Mouse (Mus musculus) forebrain, embryonic 14.5 days (tissue): ENCODE measurements around the gene Bmp6. TPM values are rescaled to one million over a fixed set of nuclear protein-coding genes. Genes with fewer than 3 reads are reported as not detected.
A peak's percentile ranks its signal among the peaks of the same experiment; 100 is the strongest.

Source experiments
- ATAC-seq: fragments of 200-750 bp; cut with Nextera tagmentation; 2 replicates; pipeline ENCODE4 v1.8.0; 2017; ENCODE audit warnings: mild to moderate bottlenecking, moderate library complexity
- DNase-seq: peaks from one replicate; pipeline ENCODE4 v3.0.0-alpha.2; 2015; ENCODE audit warnings: low spot score
- H3K27ac ChIP-seq: fragments of 300-500 bp; sonication (generic); 2 replicates; pipeline ENCODE4 v1.5.1; 2014; ENCODE audit warnings: low read depth, mild to moderate bottlenecking, control low read depth, low read length, moderate library complexity
- H3K27me3 ChIP-seq: fragments of 300-500 bp; sonication (generic); replicated peaks from 2 replicates; pipeline ENCODE4 v1.6.1; 2014; ENCODE audit warnings: low read length, control low read depth, mixed read lengths; ENCODE audit not compliant: control insufficient read depth, insufficient read depth
- H3K36me3 ChIP-seq: fragments of 300-500 bp; sonication (generic); 2 replicates; pipeline ENCODE4 v1.6.1; 2014; ENCODE audit warnings: low read length, control low read depth; ENCODE audit not compliant: control insufficient read depth, insufficient read depth
- H3K4me1 ChIP-seq: fragments of 300-500 bp; sonication (generic); 2 replicates; pipeline ENCODE4 v1.6.1; 2014; ENCODE audit warnings: antibody characterized with exemption, low read length, control low read depth; ENCODE audit not compliant: control insufficient read depth, insufficient read depth
- H3K4me2 ChIP-seq: fragments of 300-500 bp; sonication (generic); 2 replicates; pipeline ENCODE4 v1.6.1; 2014; ENCODE audit warnings: mild to moderate bottlenecking, control low read depth, low read length
- H3K4me3 ChIP-seq: fragments of 300-500 bp; sonication (generic); 2 replicates; pipeline ENCODE4 v1.5.1; 2014; ENCODE audit warnings: low read depth, low read length, control low read depth
- H3K9ac ChIP-seq: fragments of 300-500 bp; sonication (generic); 2 replicates; pipeline ENCODE4 v1.6.1; 2014; ENCODE audit warnings: mild to moderate bottlenecking, low read length, control low read depth, moderate library complexity
- H3K9me3 ChIP-seq: fragments of 300-500 bp; sonication (generic); replicated peaks from 2 replicates; pipeline ENCODE4 v1.6.1; 2016; ENCODE audit warnings: low read length, control low read depth, mixed read lengths; ENCODE audit not compliant: control insufficient read depth
- WGBS: fragments of 180-500 bp; shearing (Covaris S2); extraction: QIAGEN DNeasy Blood & Tissue Kit; methylation state at CpG from one replicate; pipeline ENCODE4 v1.1.7; 2014; 5-methylcytosine and 5-hydroxymethylcytosine counted together
- polyA plus RNA-seq: library from polyadenylated mRNA; unstranded; fragments of >200 nt; fragmentation: Nextera tagmentation; extraction: Ambion mirVana; gene quantifications from 2 replicates; pipeline ENCODE4 v1.2.1, GENCODE M21; 2014

Gene Bmp6
- polyA plus RNA-seq, 1 experiment from 2014 or later = 2.6 TPM

DNA sequence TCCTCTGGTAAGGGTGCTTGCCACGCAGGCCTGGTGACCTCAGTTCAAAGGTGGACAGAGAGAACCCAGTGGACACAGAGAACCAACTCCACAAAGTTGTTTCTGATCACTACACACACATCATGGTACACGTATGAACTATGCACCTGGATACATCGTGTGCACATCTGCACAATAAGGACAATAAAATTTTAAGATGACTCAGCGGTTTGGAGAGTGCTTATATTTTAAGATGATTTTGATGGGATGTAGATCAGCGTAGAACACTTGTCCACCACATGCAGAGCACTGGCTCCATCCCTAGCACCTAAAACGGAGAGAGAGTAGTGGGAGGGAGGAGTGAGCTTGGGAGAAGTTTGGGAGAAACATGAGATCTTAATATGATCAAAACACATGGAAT lies 128.6 kb downstream of the Bmp6 start:
- no peak overlapping the region for H3K4me3 ChIP-seq
- H3K27ac ChIP-seq = no peak overlapping the region
- WGBS = 87% methylated on average over 6 of the region's 6 CpGs
- H3K27me3 ChIP-seq = no peaks in the 10 kb centered on the region
- H3K9ac ChIP-seq = no peak overlapping the region
- ATAC-seq (no peak), DNase-seq (no peak)
- no peak overlapping the region for H3K4me2 ChIP-seq
- no peaks in the 10 kb centered on the region for H3K36me3 ChIP-seq
- H3K4me1 ChIP-seq = no peaks in the 10 kb centered on the region
- no peaks in the 10 kb centered on the region for H3K9me3 ChIP-seq

DNA sequence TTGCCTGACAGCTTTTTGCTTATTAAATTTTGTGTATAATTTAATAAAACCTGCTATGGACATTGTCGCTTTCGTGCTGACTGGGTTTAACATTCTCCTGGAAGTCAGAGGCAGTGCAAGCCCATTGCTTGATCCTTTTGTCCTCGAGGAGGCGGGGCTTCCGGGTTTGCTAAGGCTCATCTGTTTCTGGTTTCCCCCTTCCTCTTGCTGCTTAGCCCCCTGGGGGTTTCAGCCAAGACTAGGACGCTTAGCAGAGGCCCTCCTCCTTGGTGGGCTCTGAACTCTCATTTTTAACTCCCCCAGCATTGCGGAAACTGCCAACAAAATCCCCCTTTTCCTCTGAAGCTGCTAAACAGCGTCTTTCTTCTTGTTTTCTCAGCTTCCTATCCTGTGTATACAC lies 132.0 kb downstream of the Bmp6 start:
- H3K27ac ChIP-seq = no peak overlapping the region
- ATAC-seq = no peak
- H3K4me3 ChIP-seq = no peak overlapping the region
- no peaks in the 10 kb centered on the region for H3K27me3 ChIP-seq
- peak; percentile 29 for DNase-seq
- H3K4me1 ChIP-seq = no peaks in the 10 kb centered on the region
- no peak overlapping the region for H3K4me2 ChIP-seq
- no peaks in the 10 kb centered on the region for H3K9me3 ChIP-seq
- no peak overlapping the region for H3K9ac ChIP-seq
- WGBS = 27% methylated on average over 8 of the region's 8 CpGs
- H3K36me3 ChIP-seq = no peaks in the 10 kb centered on the region

DNA sequence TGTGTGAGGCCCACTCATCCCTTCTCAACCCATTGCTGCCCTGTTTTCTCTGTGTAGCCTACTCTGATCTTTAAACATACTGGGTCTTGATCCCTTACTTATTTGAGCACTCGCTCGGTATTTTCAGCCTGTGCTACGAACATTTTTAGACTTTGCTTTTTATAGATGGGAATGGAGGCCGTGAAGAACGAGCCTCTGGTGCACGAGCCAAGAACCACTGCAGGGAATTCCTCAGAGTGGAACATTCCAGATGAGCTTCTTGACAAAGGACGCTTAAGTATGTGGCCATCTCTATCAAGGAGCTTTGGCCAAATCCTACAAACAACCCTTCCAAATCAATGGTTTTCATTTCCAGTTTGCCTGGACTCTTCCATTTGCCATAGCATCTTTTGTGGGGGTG lies 136.1 kb downstream of the Bmp6 start:
- 91% methylated on average over 7 of the region's 7 CpGs for WGBS
- H3K36me3 ChIP-seq = no peaks in the 10 kb centered on the region

DNA sequence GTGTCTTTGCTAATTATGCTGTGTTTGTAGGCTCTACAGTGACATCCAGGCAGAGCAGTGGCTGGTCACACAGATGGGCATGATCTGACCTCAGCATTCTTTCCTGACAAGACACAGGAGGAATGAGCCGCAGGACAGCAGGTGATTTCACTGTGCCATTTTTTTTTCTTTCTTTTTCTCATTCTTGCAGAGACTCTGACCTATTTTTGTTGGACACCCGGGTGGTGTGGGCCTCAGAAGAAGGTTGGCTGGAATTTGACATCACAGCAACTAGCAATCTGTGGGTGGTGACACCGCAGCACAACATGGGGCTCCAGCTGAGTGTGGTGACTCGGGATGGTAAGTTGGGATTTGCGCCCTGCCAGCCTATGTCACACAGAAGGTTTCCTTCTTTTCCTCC lies 139.8 kb downstream of the Bmp6 start:
- no peak for ATAC-seq
- Histone ChIP-seq H3K9me3 (no peaks in the 10 kb centered on the region), H3K27me3 (no peaks in the 10 kb centered on the region), H3K4me3 (no peak overlapping the region), H3K36me3 (no peaks in the 10 kb centered on the region), H3K27ac (no peak overlapping the region), H3K4me2 (no peak overlapping the region), H3K9ac (no peak overlapping the region), H3K4me1 (no peaks in the 10 kb centered on the region)
- 90% methylated on average over 5 of the region's 5 CpGs for WGBS
- no peak for DNase-seq

More for the DNA sequence above, 136.1 kb downstream of the Bmp6 start:
- H3K27ac ChIP-seq = no peak overlapping the region
- no peak overlapping the region for H3K4me3 ChIP-seq
- no peaks in the 10 kb centered on the region for H3K9me3 ChIP-seq
- no peaks in the 10 kb centered on the region for H3K4me1 ChIP-seq
- no peak overlapping the region for H3K9ac ChIP-seq
- ATAC-seq = no peak
- H3K27me3 ChIP-seq = no peaks in the 10 kb centered on the region
- DNase-seq = no peak
- H3K4me2 ChIP-seq = no peak overlapping the region

DNA sequence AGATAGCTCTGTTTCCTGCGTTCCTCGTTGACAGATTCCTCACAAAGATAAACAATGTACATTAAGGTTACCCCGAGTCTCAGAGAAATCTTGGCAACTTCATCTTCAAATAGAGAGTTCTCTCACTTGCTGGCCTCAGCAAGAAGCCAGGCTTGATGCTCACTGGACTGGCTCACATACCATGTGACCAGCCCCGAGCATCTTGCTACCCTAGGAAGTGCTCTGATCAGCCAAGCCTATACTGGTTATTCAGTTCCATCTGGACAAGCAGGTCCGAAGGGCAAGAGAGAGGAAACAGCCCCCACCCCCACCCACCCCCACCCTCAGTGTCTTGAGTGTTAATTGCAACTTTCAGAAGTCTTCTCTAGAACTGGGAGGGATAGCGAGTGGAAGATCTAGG lies 141.9 kb downstream of the Bmp6 start:
- ATAC-seq (no peak), DNase-seq (no peak)
- Histone ChIP-seq H3K9me3 (no peaks in the 10 kb centered on the region), H3K36me3 (no peaks in the 10 kb centered on the region), H3K4me2 (no peak overlapping the region), H3K27me3 (no peaks in the 10 kb centered on the region), H3K4me3 (no peak overlapping the region), H3K4me1 (no peaks in the 10 kb centered on the region), H3K27ac (no peak overlapping the region), H3K9ac (no peak overlapping the region)
- WGBS = 85% methylated on average over 6 of the region's 6 CpGs

DNA sequence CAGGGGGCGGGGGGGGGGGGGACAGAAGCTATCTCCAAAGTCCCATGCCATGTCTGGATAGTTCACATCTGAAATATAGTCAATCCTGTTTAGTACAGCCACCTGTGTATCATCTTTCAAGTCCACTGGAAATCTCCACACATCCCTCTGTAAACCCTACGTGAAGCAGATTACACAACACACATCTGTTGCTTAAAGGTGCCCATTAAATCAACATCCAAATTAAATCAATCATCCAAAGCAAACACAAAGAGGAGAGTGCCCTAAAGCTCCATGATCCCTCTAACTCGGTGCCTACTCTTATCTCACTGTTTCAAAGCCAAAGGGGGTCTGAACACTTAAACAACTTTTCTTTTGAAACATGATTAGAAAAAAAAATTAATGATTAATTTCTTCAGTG lies 151.8 kb downstream of the Bmp6 start:
- 56% methylated on average over 3 of the region's 3 CpGs for WGBS
- Histone ChIP-seq H3K4me3 (no peak overlapping the region), H3K36me3 (peaks cover 16% of the 10 kb centered on the region), H3K4me2 (no peak overlapping the region), H3K9ac (no peak overlapping the region), H3K27me3 (no peaks in the 10 kb centered on the region), H3K27ac (no peak overlapping the region), H3K9me3 (no peaks in the 10 kb centered on the region), H3K4me1 (no peaks in the 10 kb centered on the region)
- ATAC-seq (no peak), DNase-seq (no peak)

DNA sequence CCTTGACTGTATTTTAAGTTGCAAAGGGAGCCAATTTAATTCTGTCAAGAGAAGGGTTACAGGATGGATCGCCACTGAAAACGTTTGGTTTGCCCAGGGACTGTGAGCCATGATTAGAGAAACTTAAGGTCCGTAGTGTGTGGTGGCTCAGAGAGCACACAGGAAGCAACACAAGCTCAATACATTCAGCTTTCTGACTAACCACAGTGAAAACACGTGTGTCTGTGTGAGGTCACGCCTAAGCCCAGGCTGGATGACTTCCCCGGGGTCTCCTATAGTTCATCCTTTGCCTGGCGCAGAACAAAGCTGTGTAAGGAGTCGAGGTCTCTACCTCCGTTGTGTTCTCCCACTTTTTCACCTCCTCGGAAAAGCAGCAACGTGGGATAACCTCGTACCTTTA lies 156.4 kb downstream of the Bmp6 start:
- ATAC-seq (no peak), DNase-seq (no peak)
- Histone ChIP-seq H3K9ac (no peak overlapping the region), H3K9me3 (no peaks in the 10 kb centered on the region), H3K4me1 (no peaks in the 10 kb centered on the region), H3K4me3 (no peak overlapping the region), H3K27ac (no peak overlapping the region), H3K36me3 (peaks cover 53% of the 10 kb centered on the region), H3K27me3 (no peaks in the 10 kb centered on the region), H3K4me2 (no peak overlapping the region)
- WGBS = 92% methylated on average over 12 of the region's 12 CpGs

DNA sequence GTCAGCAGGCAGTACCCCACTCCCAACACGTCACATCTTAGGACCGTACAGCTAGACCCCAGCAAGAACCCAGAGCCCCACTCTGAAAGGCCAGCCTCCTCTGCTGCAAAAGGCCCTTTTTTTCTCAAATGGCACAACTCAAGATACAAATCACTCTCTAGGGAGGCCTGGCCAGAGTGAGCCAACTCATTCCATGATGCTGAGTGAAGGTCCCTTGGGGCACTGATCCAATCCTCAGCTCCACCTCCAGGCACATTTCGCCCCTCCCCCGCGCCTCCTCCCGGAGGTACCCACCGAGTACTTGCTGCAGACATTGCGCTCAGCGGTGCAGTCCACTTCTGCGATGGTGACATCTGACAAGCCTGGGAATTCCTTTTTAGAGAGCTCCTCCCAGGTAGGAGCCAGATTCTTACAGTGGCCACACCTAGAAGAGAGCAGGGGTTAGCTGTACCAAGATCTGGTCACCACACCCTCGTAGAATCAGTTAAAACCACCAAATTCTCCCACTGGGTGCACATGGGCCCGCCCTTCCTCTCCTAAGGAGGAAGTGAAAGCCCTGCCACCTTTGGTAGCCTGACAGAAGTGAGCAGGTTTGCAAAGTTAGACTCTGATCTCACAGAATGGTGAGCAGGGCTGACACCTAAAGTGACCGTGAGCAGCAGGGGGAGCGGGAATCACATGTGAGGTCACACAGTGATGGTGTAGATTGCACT lies 158.4 kb downstream of the Bmp6 start:
- Histone ChIP-seq H3K4me3 (no peak overlapping the region), H3K27me3 (no peaks in the 10 kb centered on the region), H3K4me1 (no peaks in the 10 kb centered on the region), H3K9ac (no peak overlapping the region), H3K4me2 (no peak overlapping the region), H3K9me3 (no peaks in the 10 kb centered on the region), H3K27ac (no peak overlapping the region), H3K36me3 (peaks cover 62% of the 10 kb centered on the region)
- no peak for ATAC-seq
- no peak for DNase-seq
- 90% methylated on average over 14 of the region's 14 CpGs for WGBS

DNA sequence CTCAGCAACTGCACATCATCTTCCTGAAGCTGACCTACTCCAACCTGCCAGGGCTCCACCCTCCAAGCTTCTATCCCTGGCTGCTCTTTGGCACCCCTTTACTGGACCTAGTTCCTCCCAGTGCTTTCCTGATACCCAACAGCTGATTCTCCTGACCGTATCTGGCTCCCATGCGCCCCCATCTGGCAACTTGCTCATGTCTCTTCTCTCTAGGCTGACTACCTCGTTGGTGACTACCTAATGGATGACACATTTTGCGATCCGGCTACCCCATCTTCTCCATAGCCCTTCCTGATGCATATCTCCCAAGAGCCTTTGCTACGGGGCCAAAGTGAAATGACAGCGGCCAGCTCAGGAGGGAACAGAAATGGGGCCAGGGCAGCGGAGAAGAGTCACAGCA lies 161.4 kb downstream of the Bmp6 start:
- ATAC-seq (no peak), DNase-seq (peak; percentile 44)
- Histone ChIP-seq H3K9me3 (no peaks in the 10 kb centered on the region), H3K4me3 (no peak overlapping the region), H3K4me2 (no peak overlapping the region), H3K27me3 (no peaks in the 10 kb centered on the region), H3K9ac (no peak overlapping the region), H3K4me1 (no peaks in the 10 kb centered on the region), H3K27ac (no peak overlapping the region), H3K36me3 (peaks cover 56% of the 10 kb centered on the region)
- 90% methylated on average over 8 of the region's 8 CpGs for WGBS
